Mouse (Mus musculus) bone marrow macrophage, adult 2 months (primary cell): ENCODE results near the gene Gm20388. TPM values are rescaled to one million over a fixed set of nuclear protein-coding genes. Genes with fewer than 3 reads are reported as not detected.

Source experiments
- H3K27ac ChIP-seq: 2 replicates; pipeline ENCODE4 v1.5.1; 2012; ENCODE audit warnings: low read depth, low read length; ENCODE audit not compliant: insufficient read depth
- H3K4me1 ChIP-seq: 2 replicates; pipeline ENCODE4 v1.6.1; 2012; ENCODE audit warnings: low read length; ENCODE audit not compliant: control insufficient read depth, insufficient read depth
- H3K4me3 ChIP-seq: 2 replicates; pipeline ENCODE4 v1.5.1; 2012; ENCODE audit warnings: mild to moderate bottlenecking, low read length, moderate library complexity; ENCODE audit not compliant: insufficient read depth
- CTCF ChIP-seq: IDR thresholded peaks from 2 replicates; pipeline ENCODE4 v1.5.1; 2012; ENCODE audit warnings: low read depth, mild to moderate bottlenecking, low read length, moderate library complexity
- POLR2A ChIP-seq: IDR thresholded peaks from 2 replicates; pipeline ENCODE4 v1.6.1; 2012; ENCODE audit warnings: mild to moderate bottlenecking, low read depth, low read length, borderline replicate concordance
- polyA plus RNA-seq: library from polyadenylated mRNA; stranded (reverse); fragments of >200 nt; gene quantifications from 2 replicates; pipeline ENCODE4 v1.2.4, GENCODE M21; 2012; ENCODE audit not compliant: missing spikeins, insufficient read depth, insufficient read length

Gm20388 gene
- polyA plus RNA-seq, 1 experiment, result 32.7 TPM

GRCm38 (mm10) chr8:120442306-120443003, 531.8 kb downstream of the Gm20388 start:
- H3K4me1 ChIP-seq, result peaks cover 17% of the 10 kb centered on the region
- H3K27ac ChIP-seq, result no peak overlapping the region
- no peak overlapping the region for H3K4me3 ChIP-seq
- no peak for TF ChIP-seq CTCF
- no peak for TF ChIP-seq POLR2A

DNA sequence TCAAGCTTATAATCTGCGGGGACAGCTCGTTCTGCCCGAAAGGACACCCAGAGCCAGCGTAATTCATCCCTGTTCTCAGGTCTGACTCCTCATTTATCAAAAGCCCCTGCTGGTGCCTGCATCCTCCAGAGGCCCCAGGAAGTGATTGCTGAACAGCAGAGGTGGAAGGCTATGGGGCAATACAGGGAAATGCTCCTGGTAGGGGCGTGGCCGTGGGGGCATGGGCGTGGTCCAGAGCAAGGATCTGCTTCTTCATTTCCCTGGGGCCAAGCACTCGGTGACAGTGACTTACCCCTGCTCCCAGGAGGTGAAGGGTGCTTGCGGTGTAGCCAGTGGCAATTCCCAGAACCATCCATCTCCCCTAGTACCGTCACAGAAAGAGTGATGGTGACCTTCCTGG, 534.6 kb downstream of the Gm20388 start:
- Histone ChIP-seq H3K4me1 (peaks cover 17% of the 10 kb centered on the region), H3K4me3 (no peak overlapping the region), H3K27ac (no peak overlapping the region)
- TF ChIP-seq CTCF (no peak), POLR2A (no peak)

DNA sequence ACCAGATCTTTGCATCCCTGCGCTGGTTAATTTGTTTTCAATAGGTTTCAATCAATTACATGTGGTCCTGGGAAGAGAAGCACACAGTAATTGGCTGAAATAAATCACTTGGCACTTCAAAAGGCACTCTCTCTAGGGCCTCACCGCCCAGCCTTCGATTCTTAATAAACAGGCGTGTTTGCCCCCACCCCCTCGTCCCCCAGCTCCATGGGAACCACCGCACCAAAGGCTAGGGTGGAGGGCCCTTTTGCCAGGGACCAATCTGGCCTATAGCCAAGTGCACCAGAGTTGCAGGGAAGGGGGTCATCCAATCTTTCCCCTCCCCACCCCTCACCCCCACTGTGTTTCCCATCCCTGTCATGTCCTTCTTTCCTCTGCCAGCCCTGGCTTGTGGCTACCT, 537.5 kb downstream of the Gm20388 start:
- Histone ChIP-seq H3K4me1 (peaks cover 8% of the 10 kb centered on the region; the same call in 1 of the 2 replicates), H3K27ac (no peak overlapping the region)

DNA sequence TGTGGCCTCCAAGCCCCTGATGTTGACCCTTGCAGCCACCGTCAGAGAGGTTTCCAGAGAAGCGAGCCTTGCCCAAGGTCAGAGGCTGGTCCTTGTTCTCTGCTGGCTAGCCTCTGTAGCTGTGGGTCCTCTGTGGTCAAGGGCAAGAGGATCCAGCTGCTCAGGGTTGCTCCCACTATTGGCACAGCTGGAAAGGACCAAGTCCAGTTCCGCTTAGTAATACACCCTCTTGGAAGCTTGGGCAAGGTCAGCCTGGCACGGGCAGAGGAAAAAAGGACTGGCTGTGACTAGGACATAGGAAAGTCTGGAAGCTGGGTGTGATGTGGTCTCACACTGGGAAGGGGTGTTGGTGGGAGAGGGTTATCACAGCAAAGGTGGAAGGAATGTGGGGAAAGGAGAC, 538.5 kb downstream of the Gm20388 start:
- TF ChIP-seq CTCF (no peak), POLR2A (no peak)
- Histone ChIP-seq H3K4me3 (no peak overlapping the region), H3K4me1 (peaks cover 8% of the 10 kb centered on the region; the same call in 1 of the 2 replicates), H3K27ac (no peak overlapping the region)

More for the DNA sequence above, 537.5 kb downstream of the Gm20388 start:
- no peak overlapping the region for H3K4me3 ChIP-seq
- no peak for TF ChIP-seq POLR2A
- no peak for TF ChIP-seq CTCF

DNA sequence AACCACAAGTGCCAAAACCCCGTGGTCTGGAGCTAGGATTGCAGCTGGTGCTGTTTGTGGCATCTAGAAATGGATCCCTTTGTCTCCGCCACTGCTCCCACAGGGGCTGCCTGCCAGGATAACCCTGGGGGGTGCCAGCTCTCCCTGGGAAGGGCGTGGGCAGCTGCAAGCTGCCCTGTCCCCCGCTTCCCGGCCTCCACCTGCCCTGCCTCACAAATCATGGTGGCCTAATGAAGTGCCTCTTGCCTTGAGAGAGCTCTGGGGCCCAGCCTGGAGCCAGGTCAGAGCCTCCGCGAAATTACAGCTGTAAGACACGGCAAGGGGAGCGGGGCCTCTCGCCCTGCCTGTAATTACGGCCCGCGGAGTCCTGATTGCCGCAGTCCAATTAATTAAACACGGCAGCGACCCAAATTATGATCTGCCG, 539.0 kb downstream of the Gm20388 start:
- TF ChIP-seq CTCF (no peak), POLR2A (no peak)
- H3K4me3 ChIP-seq, result no peak overlapping the region
- no peak overlapping the region for H3K27ac ChIP-seq
- H3K4me1 ChIP-seq, result peaks cover 8% of the 10 kb centered on the region; the same call in 1 of the 2 replicates

DNA sequence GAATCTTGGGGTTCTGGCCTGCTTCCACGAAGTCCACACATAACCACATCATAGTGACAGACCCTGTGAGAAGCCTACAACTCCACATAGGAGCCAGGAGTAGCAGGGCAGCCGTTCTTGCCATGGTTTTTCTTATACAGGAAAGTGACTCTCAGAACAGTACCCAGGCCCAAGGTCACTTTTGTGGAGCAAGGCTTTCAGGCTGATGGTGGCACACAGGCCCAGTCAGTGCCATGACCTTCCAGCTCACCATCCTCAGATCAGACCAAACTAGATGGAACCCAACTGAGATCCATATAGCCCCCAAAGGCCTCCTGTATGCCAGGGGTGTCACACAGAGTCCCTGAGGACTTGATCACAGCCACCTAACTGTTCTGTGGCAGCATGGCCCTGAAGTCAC, 541.5 kb downstream of the Gm20388 start:
- no peak overlapping the region for H3K4me3 ChIP-seq
- no peak overlapping the region for H3K27ac ChIP-seq
- H3K4me1 ChIP-seq, result no peaks in the 10 kb centered on the region
- TF ChIP-seq POLR2A, result no peak
- TF ChIP-seq CTCF, result no peak

DNA sequence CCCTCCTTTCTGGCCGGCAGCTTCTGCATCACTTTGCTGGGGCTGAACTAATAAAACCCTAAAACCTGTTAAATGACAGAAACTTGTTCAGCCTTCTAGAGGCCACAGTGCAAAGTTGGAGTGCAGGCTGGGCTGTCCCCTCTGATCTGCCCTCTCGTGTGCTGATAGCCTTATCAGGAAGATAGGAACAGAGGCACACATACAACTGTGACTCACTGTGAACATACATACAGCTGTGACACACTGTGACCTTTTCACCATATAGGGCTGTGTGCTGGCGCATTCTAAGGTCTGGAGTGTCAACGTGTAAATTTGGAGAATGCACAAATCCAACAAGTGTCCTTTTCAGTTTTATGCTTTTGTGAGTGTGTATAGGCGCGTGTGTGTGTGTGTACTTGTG, 543.8 kb downstream of the Gm20388 start:
- TF ChIP-seq CTCF (no peak), POLR2A (no peak)
- no peak overlapping the region for H3K4me3 ChIP-seq
- H3K4me1 ChIP-seq, result no peaks in the 10 kb centered on the region
- H3K27ac ChIP-seq, result no peak overlapping the region

DNA sequence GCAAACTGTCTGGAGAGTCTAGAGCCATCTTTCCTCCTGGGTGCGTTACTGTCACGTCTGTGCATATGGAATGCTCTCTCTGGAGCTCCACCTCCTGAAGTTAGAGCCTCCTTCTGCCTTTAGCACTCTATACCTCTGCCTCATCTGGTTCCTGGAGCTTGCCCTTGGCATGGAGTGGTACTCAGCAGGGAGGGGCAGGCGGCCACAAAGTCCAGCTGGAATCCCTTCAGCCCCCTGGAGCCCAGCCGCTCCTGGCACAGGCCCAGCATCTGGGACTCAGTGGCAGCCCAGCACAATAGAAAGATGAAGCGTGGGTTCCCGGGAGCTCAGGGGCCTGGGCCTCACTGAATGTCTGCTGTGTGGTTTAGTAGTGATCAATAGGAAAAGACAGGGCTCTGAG, 549.7 kb downstream of the Gm20388 start:
- peaks cover 2% of the 10 kb centered on the region; the same call in 1 of the 2 replicates for H3K4me1 ChIP-seq
- H3K27ac ChIP-seq, result no peak overlapping the region
- H3K4me3 ChIP-seq, result no peak overlapping the region
- TF ChIP-seq CTCF (no peak), POLR2A (no peak)

DNA sequence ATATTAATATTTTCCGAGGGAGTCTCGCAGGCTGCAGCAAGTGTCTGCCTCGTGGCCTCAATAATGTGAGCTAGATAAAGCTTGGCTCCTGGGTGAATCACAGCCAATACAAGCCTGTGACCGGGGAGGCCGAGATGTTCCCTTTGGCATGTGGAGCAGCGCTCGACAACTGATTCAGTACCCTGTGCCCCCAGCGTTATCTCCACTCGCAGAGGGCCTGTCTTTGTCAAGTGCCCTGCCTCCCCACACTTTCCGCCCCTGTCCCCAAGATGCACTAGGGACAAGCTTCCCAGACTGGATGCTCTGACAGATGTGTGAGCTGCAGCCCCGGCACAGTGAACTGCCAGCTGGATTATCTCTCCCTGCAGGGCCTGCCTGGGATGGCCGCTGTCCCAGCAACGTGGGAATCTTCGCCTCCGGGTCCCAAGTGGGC, 551.5 kb downstream of the Gm20388 start:
- H3K27ac ChIP-seq, result no peak overlapping the region

DNA sequence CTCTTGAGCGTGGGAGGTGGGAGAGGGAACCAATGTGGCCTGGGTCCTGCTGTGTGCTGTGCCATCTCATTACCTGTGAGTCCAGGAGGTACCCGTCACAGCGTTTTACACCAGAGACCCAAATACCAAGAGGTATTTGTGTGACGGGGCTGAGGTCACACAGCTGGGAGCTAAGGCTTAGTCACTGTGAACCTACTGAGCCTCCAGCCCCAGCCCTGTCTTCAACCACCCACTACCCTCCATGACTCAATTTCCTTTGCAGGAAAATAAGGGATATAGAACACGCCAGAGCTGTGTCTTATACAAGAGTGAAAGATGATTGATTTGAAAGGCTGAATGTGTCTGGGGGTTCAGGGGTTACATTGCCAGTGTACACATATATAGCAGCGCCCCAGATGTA, 552.0 kb downstream of the Gm20388 start:
- H3K27ac ChIP-seq, result no peak overlapping the region
- H3K4me1 ChIP-seq, result peaks cover 2% of the 10 kb centered on the region; the same call in 1 of the 2 replicates
- no peak overlapping the region for H3K4me3 ChIP-seq
- no peak for TF ChIP-seq CTCF
- no peak for TF ChIP-seq POLR2A

More for the DNA sequence above, 551.5 kb downstream of the Gm20388 start:
- Histone ChIP-seq H3K4me1 (peaks cover 2% of the 10 kb centered on the region; the same call in 1 of the 2 replicates), H3K4me3 (no peak overlapping the region)
- TF ChIP-seq POLR2A (no peak), CTCF (no peak)

- H3K27ac ChIP-seq, result no peak overlapping the region
- no peak overlapping the region for H3K4me3 ChIP-seq
- no peak for TF ChIP-seq POLR2A
- TF ChIP-seq CTCF, result no peak
- peaks cover 2% of the 10 kb centered on the region; the same call in 1 of the 2 replicates for H3K4me1 ChIP-seq
These were observed 553.4 kb downstream of the Gm20388 start for GRCm38 (mm10) chr8:120463918-120464584.
